Mouse (Mus musculus) lung, postnatal 0 days (tissue): ENCODE measurements around the gene Ndufa6.

ENCODE experiments used
- CTCF ChIP-seq: IDR thresholded peaks from 2 replicates; pipeline ENCODE4 v1.5.1; 2016; ENCODE audit warnings: antibody characterized with exemption, mild to moderate bottlenecking
- EP300 ChIP-seq: IDR thresholded peaks from 2 replicates; pipeline ENCODE4 v1.6.1; 2016; ENCODE audit warnings: antibody characterized with exemption, mild to moderate bottlenecking, control low read depth

DNA sequence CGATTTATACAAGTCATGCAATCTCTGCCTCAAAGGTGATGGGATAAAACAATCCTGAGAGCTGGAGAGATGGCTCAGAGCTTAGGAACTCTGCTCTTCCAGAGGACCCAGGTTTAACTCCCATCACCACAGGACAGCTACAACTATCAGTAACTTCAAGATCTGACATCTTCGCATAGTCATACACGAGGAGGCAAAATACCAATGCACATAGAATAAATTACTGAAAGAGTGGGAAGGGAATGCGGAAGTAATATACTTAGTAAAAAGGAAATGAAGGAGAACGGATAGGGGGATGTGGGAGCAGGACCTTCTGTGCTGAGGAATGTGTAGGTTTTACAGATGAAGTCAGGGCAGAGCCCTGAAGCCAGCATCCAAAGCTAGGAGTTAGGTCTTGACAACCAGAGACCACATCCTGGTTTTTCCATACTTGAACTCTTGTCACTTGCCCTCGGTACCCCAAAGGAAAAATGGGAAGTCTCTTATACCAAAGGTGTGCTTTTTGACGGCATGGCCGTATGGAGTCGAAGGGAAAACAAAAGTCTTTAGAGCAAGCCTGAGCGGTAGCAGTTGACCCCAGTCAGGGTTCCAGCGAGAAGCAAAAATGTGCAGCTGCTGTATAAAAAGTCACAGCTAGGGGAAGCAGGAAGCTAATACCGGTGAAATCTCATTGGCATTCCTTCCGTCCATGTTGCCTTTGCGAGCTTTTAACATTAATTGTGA lies 7.4 kb downstream of the Ndufa6 start:
- TF ChIP-seq CTCF (peak; percentile 41), EP300 (peak; percentile 37; the same call in 1 of the 2 replicates)
